Mouse (Mus musculus) bone marrow, adult 2 months (tissue): ENCODE results near the gene Crnn. TPM values are rescaled to one million over a fixed set of nuclear protein-coding genes. Genes with fewer than 3 reads are reported as not detected.
A peak's percentile ranks its signal among the peaks of the same experiment; 100 is the strongest.

ENCODE experiments used
- H3K27ac ChIP-seq: fragments of 200-500 bp; 2 replicates; pipeline ENCODE4 v1.5.1; 2012; ENCODE audit warnings: low read depth, mild to moderate bottlenecking, control low read depth, inconsistent platforms, low read length; ENCODE audit not compliant: control insufficient read depth, poor library complexity, insufficient read depth
- H3K4me1 ChIP-seq: fragments of 200-500 bp; 2 replicates; pipeline ENCODE4 v1.6.1; 2011; ENCODE audit warnings: low read length; ENCODE audit not compliant: control insufficient read depth, insufficient read depth
- H3K4me3 ChIP-seq: fragments of 200-500 bp; replicated peaks from 2 replicates; pipeline ENCODE3; 2011; ENCODE audit warnings: mild to moderate bottlenecking, low read depth, low read length, control low read depth; ENCODE audit not compliant: control insufficient read depth
- CTCF ChIP-seq: fragments of 200-500 bp; IDR thresholded peaks from 2 replicates; pipeline ENCODE4 v1.5.1; 2011; ENCODE audit warnings: low read length, control low read depth; ENCODE audit not compliant: control insufficient read depth, insufficient read depth
- POLR2A ChIP-seq: fragments of 200-500 bp; IDR thresholded peaks from 2 replicates; pipeline ENCODE4 v1.6.1; 2011; ENCODE audit warnings: low read depth, mild to moderate bottlenecking, control low read depth, low read length, borderline replicate concordance; ENCODE audit not compliant: control insufficient read depth
- WGBS: fragments of 180-500 bp; shearing (Covaris S2); methylation state at CpG from one replicate; pipeline ENCODE4 v1.1.7; 2018; 5-methylcytosine and 5-hydroxymethylcytosine counted together
- polyA plus RNA-seq: library from polyadenylated mRNA; stranded (reverse); fragments of >200 nt; gene quantifications from 2 replicates; pipeline ENCODE4 v1.2.4, GENCODE M21; 2011; ENCODE audit warnings: low replicate concordance; ENCODE audit not compliant: missing spikeins, insufficient read depth, insufficient read length

The Crnn gene
- not detected in 2 replicates for polyA plus RNA-seq

DNA sequence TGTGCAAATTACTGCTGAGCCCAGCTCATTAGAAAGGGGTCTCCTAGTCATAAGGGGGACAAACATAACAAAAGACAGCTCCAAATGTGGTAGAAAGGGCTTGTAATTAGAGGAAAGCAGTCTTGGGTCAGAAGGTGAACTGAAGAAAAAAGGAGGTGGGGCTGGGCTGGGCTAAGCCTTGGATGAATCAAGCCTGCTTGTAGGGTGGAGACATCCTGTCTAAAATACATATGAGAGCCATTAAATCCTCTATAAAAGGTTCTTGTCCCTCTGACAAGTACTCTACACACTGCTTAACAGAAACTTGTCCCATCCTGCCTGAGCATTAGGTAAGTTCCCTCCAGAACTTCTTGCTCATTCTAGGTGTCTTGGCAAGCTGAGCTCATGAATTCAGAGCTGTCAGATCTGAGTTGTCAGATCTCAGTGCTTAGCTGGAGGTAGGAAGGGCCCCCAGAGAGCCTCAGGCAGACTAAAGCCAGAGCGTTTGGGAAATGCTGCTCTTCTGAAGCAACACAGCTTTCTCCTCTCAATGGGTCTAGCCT is at the start of gene Crnn:
Crnn (plus strand) TSS at position 278 of the 542 bp plus-strand sequence.
- TF ChIP-seq POLR2A, result no peak
- no peak for TF ChIP-seq CTCF

DNA sequence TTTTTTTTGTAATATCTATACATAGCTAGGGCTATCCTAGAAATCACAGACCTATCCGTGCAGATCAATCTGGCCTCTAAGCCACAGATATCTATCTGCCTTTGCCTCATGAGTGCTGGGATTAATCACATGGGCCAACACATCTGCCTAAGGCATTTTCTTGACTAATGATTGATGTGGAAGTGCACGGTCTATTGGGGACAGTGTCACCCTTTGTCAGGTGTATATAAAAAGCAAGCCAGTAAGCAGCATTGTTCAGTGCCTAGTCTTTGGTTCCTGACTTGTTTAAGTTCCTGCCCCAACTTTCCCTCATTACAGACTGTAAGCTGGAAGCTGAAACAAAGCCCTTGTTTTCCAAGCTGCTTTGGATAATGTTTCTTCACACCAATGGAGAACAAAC is 48.1 kb upstream of the Crnn start:
- TF ChIP-seq CTCF, result no peak
- TF ChIP-seq POLR2A, result no peak
- Histone ChIP-seq H3K4me1 (no peaks in the 10 kb centered on the region), H3K27ac (no peak overlapping the region), H3K4me3 (no peak overlapping the region)
- 72% methylated on average over 2 of the region's 2 CpGs for WGBS

More for the DNA sequence above, at the start of gene Crnn:
- Histone ChIP-seq H3K27ac (no peak within 1 kb of the TSS), H3K4me3 (no peak within 1 kb of the TSS), H3K4me1 (no peaks in the 10 kb centered on the region)
- WGBS, result 85% methylated on average over 1 of the region's 1 CpGs

DNA sequence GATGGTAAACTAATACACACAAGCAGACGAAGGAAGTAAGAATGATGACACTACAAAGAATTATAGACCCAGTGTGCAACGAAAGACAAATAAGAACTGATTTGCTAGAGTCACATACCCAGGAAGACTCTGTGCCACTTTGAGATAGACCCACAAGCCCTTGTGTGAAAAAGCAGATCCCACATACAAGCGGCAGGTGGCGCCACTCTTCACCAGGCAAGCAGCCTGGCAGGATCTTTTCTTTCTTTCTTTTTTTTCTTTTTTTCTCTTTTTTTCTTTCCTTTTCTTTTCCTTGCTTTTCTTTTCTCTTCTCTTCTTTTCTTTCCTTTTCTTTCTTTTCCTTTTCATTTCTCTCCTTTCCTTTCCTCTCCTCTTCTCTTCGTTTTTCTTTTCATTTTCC is 32.9 kb upstream of the Crnn start:
- H3K4me1 ChIP-seq, result no peaks in the 10 kb centered on the region
- 41% methylated on average over 5 of the region's 5 CpGs for WGBS
- no peak overlapping the region for H3K27ac ChIP-seq
- H3K4me3 ChIP-seq, result no peak overlapping the region
- TF ChIP-seq POLR2A (no peak), CTCF (peak; percentile 35)

DNA sequence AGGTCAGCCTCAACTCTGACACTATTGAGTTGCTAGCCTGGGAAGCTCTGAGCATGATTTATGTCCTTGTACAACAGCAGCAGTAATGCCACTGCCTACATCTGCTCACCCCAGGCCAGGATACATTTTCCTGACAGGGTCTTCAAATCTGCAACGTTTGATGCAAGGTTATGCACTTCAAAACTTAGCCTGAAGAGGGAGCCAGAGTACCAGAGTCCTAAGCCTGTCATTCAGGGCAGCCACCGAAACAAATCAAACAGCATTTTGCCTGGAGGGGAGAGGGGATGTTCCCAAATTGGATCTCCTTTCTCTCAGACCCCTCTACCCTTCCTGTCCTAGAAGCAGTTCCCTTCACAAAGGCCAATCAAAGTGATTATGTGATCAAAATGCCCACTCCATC is 30.1 kb upstream of the Crnn start:
- 9% methylated on average over 2 of the region's 2 CpGs for WGBS
- no peak overlapping the region for H3K4me3 ChIP-seq
- no peak overlapping the region for H3K27ac ChIP-seq
- no peaks in the 10 kb centered on the region for H3K4me1 ChIP-seq
- TF ChIP-seq POLR2A (no peak), CTCF (0 out of 2 replicates have a peak, but pooled peaks have one; percentile 7)

DNA sequence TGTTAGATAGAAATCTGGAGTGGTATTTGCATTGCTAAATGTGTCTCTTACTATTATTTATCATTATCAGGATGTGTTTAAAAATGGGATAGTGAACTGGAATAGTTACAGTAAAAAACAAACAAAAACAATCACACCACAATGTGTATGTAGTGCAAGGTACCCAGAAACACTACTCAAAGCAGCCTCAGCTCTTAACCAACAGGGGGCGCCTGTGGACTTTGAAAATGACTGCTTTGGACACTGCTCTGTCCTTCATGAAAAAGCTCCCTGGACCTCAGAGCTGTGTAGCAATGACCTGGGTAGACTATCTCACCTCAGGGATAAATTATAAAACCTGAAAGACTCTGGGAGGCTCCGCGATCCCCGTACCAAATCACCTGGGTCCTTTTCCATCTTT is 25.5 kb upstream of the Crnn start:
- WGBS, result 56% methylated on average over 4 of the region's 4 CpGs
- Histone ChIP-seq H3K27ac (no peak overlapping the region), H3K4me3 (no peak overlapping the region), H3K4me1 (no peaks in the 10 kb centered on the region)
- no peak for TF ChIP-seq POLR2A
- TF ChIP-seq CTCF, result no peak

DNA sequence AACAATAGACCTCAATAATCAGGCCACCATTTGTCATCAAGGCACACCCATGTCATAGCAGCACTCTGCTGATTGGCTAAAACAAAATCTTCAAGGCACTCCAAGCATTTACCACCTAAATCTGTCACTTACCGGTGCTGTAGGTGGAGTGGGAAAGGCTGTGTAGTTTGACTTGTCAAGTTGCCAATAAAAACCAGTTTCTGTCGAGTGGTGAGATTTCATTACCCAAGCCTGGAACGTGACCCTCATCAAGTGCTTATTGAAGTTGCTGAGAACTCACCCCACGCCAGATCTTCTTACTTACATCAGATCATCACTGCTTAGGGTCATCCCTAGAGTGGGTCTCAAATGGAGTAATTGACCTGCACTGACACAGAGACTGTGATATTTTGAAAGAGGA is 16.5 kb upstream of the Crnn start:
- no peak for TF ChIP-seq POLR2A
- TF ChIP-seq CTCF, result no peak
- no peak overlapping the region for H3K27ac ChIP-seq
- 35% methylated on average over 4 of the region's 4 CpGs for WGBS
- H3K4me3 ChIP-seq, result no peak overlapping the region
- no peaks in the 10 kb centered on the region for H3K4me1 ChIP-seq

DNA sequence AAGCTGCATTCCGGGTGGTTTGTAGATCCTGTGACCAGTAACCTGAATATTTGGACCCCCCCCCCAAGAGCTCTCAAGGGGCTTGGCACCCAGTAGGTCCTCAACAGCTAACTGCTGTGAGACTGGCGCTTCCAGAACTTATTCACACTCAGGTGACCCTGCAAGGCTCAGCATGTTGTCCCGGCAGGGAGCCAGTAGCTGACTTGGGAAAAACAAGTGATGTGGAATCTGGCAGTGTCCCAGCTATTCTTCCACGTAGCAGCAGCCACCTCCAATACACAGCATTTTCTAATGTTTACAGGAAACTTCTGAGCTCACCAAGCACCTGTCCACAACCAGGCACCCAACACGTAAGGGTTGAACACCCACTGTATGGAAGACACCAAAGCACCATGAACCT is 15.5 kb upstream of the Crnn start:
- no peak overlapping the region for H3K4me3 ChIP-seq
- H3K27ac ChIP-seq, result no peak overlapping the region
- TF ChIP-seq CTCF, result no peak
- no peak for TF ChIP-seq POLR2A
- no peaks in the 10 kb centered on the region for H3K4me1 ChIP-seq
- WGBS, result 59% methylated on average over 5 of the region's 5 CpGs

DNA sequence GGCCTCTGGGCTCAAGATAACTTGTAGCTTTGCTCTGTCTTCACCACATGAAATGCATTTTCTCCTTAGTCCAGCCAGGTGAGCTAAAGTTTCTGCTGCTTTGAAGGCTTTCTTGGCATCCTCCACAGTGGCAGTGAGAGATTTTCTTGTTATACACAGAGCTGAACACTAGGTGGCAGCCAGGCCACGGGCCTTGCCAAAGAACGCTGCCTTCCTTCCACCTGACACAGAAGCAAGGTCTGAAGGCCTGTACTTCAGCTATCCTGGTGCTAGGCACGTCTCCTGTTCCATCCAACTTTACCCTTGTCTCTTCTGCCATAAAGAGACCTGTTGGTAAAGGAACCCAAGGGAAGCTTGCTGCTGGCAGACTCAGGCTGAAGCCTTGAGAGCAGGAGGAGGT is 14.1 kb upstream of the Crnn start:
- TF ChIP-seq CTCF (peak; percentile 41; the same call in 1 of the 2 replicates), POLR2A (no peak)

DNA sequence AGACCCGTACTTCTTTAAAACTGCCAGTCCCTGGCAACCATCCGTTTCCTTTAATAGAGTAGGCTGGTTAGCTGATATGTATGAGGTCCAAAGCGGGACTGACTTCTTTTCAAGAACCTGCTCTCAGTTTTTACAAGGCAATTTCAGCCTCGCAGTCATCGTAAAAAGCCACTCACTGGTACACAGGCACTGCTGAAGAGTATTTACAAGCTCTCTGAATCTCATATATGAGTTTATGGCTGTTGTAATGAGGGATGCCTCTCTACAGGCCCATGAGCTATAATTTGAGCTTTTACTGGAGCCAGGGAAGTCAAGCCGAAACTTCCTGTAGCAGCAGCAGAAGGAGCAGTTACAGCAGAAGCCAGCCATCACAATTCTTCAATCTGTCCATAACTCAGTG is 17.9 kb downstream of the Crnn start:
- Histone ChIP-seq H3K4me1 (no peaks in the 10 kb centered on the region), H3K27ac (no peak overlapping the region), H3K4me3 (no peak overlapping the region)
- 66% methylated on average over 6 of the region's 6 CpGs for WGBS
- no peak for TF ChIP-seq CTCF
- no peak for TF ChIP-seq POLR2A

More for the DNA sequence above, 14.1 kb upstream of the Crnn start:
- Histone ChIP-seq H3K4me3 (no peak overlapping the region), H3K4me1 (no peaks in the 10 kb centered on the region), H3K27ac (no peak overlapping the region)
- WGBS, result 9% methylated on average over 3 of the region's 3 CpGs
